Mouse (Mus musculus): ENCODE measurements at regions not wholly inside any gene's neighbourhood (a gene's known extent, or its start where the extent isn't known, plus 50 kb on each side); places are given as distances from the start of the nearest gene placed in this dataset.

DNA sequence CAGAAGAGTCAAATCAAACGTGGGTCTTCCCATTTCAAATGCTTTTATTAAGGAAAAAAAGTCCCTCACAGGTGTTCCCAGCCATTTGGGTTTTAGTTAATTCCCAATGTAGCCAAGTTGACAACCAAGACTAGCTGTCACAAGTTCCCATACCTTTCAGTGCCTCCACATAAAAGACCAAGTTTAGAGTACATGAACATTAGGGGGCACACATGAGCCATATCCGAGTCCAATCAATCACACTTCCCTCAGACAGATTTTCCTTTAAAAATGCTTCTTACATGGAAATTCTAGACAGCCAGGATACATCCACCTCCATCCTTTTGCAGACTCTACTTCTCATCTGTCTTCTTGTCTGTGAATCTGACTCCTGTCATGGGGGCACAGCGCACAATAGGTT is 238.1 kb downstream of the Gm765 start:
- TF ChIP-seq CTCF (IDR thresholded peaks at IDR 0.05; ENCODE audit: insufficient read depth, low read length): no peak
- no peak for TF ChIP-seq POLR2A (IDR thresholded peaks at IDR 0.05; ENCODE audit: borderline replicate concordance, extremely low read depth, low read depth, low read length)

Data from lung, adult 2 months (tissue).